Mouse (Mus musculus) CH12.LX (cell line): ENCODE data around the gene Sart3. TPM values are rescaled to one million over a fixed set of nuclear protein-coding genes. Genes with fewer than 3 reads are reported as not detected.

ENCODE experiments used
- DNase-seq: peaks from one replicate; pipeline ENCODE4 v3.0.0-alpha.2; 2013; ENCODE audit errors: extremely low read depth
- H3K27ac ChIP-seq: 2 replicates; pipeline ENCODE4 v1.5.1; 2012; ENCODE audit warnings: low read depth, mild to moderate bottlenecking, control low read depth, moderate library complexity; ENCODE audit not compliant: insufficient read depth
- H3K27me3 ChIP-seq: replicated peaks from 2 replicates; pipeline ENCODE3; 2012; ENCODE audit warnings: inconsistent platforms
- H3K36me3 ChIP-seq, 2 experiments: replicated peaks in 1 of 2; 2 replicates each; pipeline versions ENCODE3 to v1.6.1; 2012; ENCODE audit warnings: inconsistent platforms in 1 of 2, low read length in 1 of 2, mild to moderate bottlenecking in 1 of 2, mixed read lengths in 1 of 2, moderate library complexity in 1 of 2; ENCODE audit not compliant: control insufficient read depth in 1 of 2, insufficient read depth in 1 of 2
- H3K4me1 ChIP-seq, 2 experiments: 2 replicates each; pipeline ENCODE4 v1.6.1; 2012; ENCODE audit warnings: inconsistent platforms in 1 of 2, moderate library complexity in 1 of 2; ENCODE audit not compliant: insufficient read depth in 2 of 2, control insufficient read depth in 1 of 2
- H3K4me2 ChIP-seq: 2 replicates; pipeline ENCODE4 v1.6.1; 2012; ENCODE audit warnings: low read depth, mild to moderate bottlenecking, control low read depth; ENCODE audit not compliant: poor library complexity, insufficient read depth, severe bottlenecking
- H3K4me3 ChIP-seq, 3 experiments: fragments of 150-350 bp in 1 of 3; sonication (generic) in 1 of 3; replicated peaks in 1 of 3; 2 replicates each; pipeline versions ENCODE3 to v1.5.1; 2011 to 2012; ENCODE audit warnings: low read depth in 2 of 3, low read length in 2 of 3, mild to moderate bottlenecking in 2 of 3, moderate library complexity in 2 of 3, control low read depth in 1 of 3, improper control_type of control experiment in 1 of 3, inconsistent platforms in 1 of 3, mixed read lengths in 1 of 3; ENCODE audit not compliant: poor library complexity in 1 of 3
- H3K79me2 ChIP-seq: replicated peaks from 2 replicates; pipeline ENCODE4 v1.6.1; 2012; ENCODE audit warnings: mild to moderate bottlenecking, moderate library complexity; ENCODE audit not compliant: control insufficient read depth, poor library complexity, insufficient read depth, severe bottlenecking; ENCODE audit errors: extremely low read depth
- H3K9ac ChIP-seq: 2 replicates; pipeline ENCODE4 v1.6.1; 2012; ENCODE audit warnings: low read depth, mild to moderate bottlenecking, control low read depth, moderate library complexity; ENCODE audit not compliant: insufficient read depth
- H3K9me3 ChIP-seq: replicated peaks from 2 replicates; pipeline ENCODE3; 2012; ENCODE audit warnings: low read length, inconsistent platforms, mixed read lengths
- BHLHE40 ChIP-seq: IDR thresholded peaks from 2 replicates; pipeline ENCODE4 v1.6.1; 2011; ENCODE audit warnings: mild to moderate bottlenecking, low read depth, low read length, improper control_type of control experiment
- CHD1 ChIP-seq: IDR thresholded peaks from 2 replicates; pipeline ENCODE4 v1.6.1; 2012; ENCODE audit warnings: low read depth, low read length, improper control_type of control experiment, inconsistent platforms
- ELF1 ChIP-seq: IDR thresholded peaks from 2 replicates; pipeline ENCODE4 v1.6.1; 2014; ENCODE audit warnings: low read depth, mild to moderate bottlenecking, inconsistent platforms, low read length, improper control_type of control experiment
- EP300 ChIP-seq: IDR thresholded peaks from 2 replicates; pipeline ENCODE4 v1.6.1; 2011; ENCODE audit warnings: low read length, improper control_type of control experiment
- JUN ChIP-seq: IDR thresholded peaks from 2 replicates; pipeline ENCODE4 v1.6.1; 2011; ENCODE audit warnings: low read depth, mild to moderate bottlenecking, low read length, improper control_type of control experiment, moderate library complexity; ENCODE audit not compliant: insufficient read depth
- JUND ChIP-seq: conservative IDR thresholded peaks from 2 replicates; pipeline ENCODE4 v1.6.1; 2011; ENCODE audit warnings: low read depth, low read length, improper control_type of control experiment
- MAX ChIP-seq: IDR thresholded peaks from 2 replicates; pipeline ENCODE4 v1.6.1; 2011; ENCODE audit warnings: low read length, improper control_type of control experiment
- MAZ ChIP-seq: IDR thresholded peaks from 2 replicates; pipeline ENCODE4 v1.6.1; 2012; ENCODE audit warnings: low read depth, mild to moderate bottlenecking, inconsistent platforms, low read length, improper control_type of control experiment, moderate library complexity
- MYC ChIP-seq: IDR thresholded peaks from 2 replicates; pipeline ENCODE4 v1.6.1; 2011; ENCODE audit warnings: low read depth, mild to moderate bottlenecking, improper control_type of control experiment, low read length
- NELFE ChIP-seq: IDR thresholded peaks from 2 replicates; pipeline ENCODE4 v1.6.1; 2011; ENCODE audit warnings: low read depth, low read length, improper control_type of control experiment
- NRF1 ChIP-seq: IDR thresholded peaks from 2 replicates; pipeline ENCODE4 v1.6.1; 2014; ENCODE audit warnings: low read depth, mild to moderate bottlenecking, inconsistent platforms, low read length, improper control_type of control experiment, moderate library complexity
- POLR2A ChIP-seq: IDR thresholded peaks from 2 replicates; pipeline ENCODE4 v1.6.1; 2011; ENCODE audit warnings: low read depth, mild to moderate bottlenecking, improper control_type of control experiment, low read length
- POLR2AphosphoS2 ChIP-seq: IDR thresholded peaks from 2 replicates; pipeline ENCODE4 v1.6.1; 2011; ENCODE audit warnings: low read depth, low read length, improper control_type of control experiment
- RCOR1 ChIP-seq: conservative IDR thresholded peaks from 2 replicates; pipeline ENCODE4 v1.6.1; 2012; ENCODE audit warnings: low read depth, mild to moderate bottlenecking, inconsistent platforms, low read length, improper control_type of control experiment
- TCF12 ChIP-seq: IDR thresholded peaks from 2 replicates; pipeline ENCODE4 v1.6.1; 2014; ENCODE audit warnings: low read depth, mild to moderate bottlenecking, inconsistent platforms, low read length, improper control_type of control experiment
- USF1 ChIP-seq: IDR thresholded peaks from 2 replicates; pipeline ENCODE4 v1.6.1; 2014; ENCODE audit warnings: low read depth, mild to moderate bottlenecking, inconsistent platforms, low read length, improper control_type of control experiment
- ZMIZ1 ChIP-seq: IDR thresholded peaks from 2 replicates; pipeline ENCODE4 v1.6.1; 2012; ENCODE audit warnings: low read depth, mild to moderate bottlenecking, inconsistent platforms, low read length, improper control_type of control experiment
- dilution Hi-C: fragments of 300-500 bp; cut with MboI; formaldehyde crosslinking; loops from 2 replicates; pipeline ENCODE4 v1.14.3; 2020; ENCODE audit warnings: low sequenced_read_pairs; ENCODE audit not compliant: extremely low pct_unique_long_range_greater_than_20kb, extremely low pct_ligation_motif_present
- in situ Hi-C: fragments of 300-500 bp; cut with MboI; formaldehyde crosslinking; loops from 3 replicates; pipeline ENCODE4 v1.14.3; 2019; ENCODE audit warnings: low sequenced_read_pairs, low pct_ligation_motif_present, low pct_unique_long_range_greater_than_20kb, mixed read lengths
- polyA plus RNA-seq: library from polyadenylated mRNA; unstranded; fragments of >175 nt; gene quantifications from 2 replicates; pipeline ENCODE4 v1.2.1, GENCODE M21; 2012; ENCODE audit warnings: low read depth; ENCODE audit not compliant: insufficient read length
- total RNA-seq, 2 experiments: library from RNA; depleted of rRNA; stranded (reverse); fragments of 300-350 nt in 1 of 2; fragments of >200 nt in 1 of 2; gene quantifications; 2 replicates each; pipeline ENCODE4 v1.2.3; 2012 to 2014

Sart3 gene
- total and polyA plus RNA-seq, 3 experiments = 28.8 to 104 (median 67.0) TPM

DNA sequence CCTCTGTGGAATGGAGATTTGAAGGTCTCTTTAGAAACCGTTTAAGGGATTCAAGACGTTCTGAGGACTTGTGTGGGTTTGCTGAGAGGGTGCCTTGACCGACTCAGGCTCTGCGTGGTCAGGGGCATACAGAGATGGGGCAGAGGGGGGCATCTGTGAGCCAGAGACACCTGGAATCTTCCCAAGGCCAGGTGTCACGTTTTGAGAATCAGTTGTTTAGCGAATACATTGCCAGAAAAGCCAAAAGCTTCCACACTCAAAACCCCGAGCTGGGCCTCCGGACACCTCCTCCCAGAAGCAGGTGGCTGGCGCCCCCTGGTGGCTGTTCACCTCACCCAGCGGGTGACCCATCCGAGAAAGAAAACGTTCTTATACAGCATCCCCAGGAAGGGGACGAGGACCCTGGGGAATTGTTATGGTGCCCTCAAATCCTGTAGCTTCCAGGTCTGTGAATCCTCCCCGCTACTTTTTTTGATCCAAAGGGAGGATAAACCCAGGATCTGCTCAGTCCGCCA, 43.4 kb upstream of the Sart3 start (continued):
- TF ChIP-seq ZMIZ1 = no peak
- peak; percentile 37; the same call in 1 of the 2 replicates for TF ChIP-seq MAZ
- peak; percentile 69; the same call in 1 of the 2 replicates for TF ChIP-seq MYC
- peak; percentile 47; the same call in 1 of the 2 replicates for TF ChIP-seq TCF12
- 0 out of 2 replicates have a peak, but pooled peaks have one; percentile 6 for TF ChIP-seq CHD1
- no peak for TF ChIP-seq JUN
- no peak for TF ChIP-seq USF1
- TF ChIP-seq NELFE = peak; percentile 49; the same call in 1 of the 2 replicates
- TF ChIP-seq RCOR1 = no peak
- TF ChIP-seq MAX = no peak
- 0 out of 2 replicates have a peak, but pooled peaks have one; percentile 14 for TF ChIP-seq JUND
- TF ChIP-seq POLR2AphosphoS2 = no peak
- peak; percentile 90 for TF ChIP-seq BHLHE40
- TF ChIP-seq NRF1 = no peak; the same call in 1 of the 2 replicates

DNA sequence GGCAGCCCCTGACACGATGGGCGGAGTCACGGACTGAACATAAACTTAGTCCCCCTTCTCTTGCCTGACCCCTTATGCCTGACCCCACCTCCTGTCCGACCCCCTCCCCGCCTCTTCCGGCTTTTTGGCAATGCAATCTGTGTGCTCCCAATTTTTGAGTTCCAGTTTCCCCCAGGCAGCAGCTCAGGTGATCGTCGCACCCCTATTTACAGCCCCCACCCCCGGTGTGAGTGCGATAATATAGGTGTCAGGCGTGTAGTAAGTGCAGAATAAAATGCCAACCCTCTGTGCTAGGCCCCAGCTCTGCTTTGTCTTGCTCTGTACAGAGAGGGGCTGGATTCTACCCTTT, 42.7 kb upstream of the Sart3 start:
- peaks cover 6 to 20% of the 10 kb centered on the region in 2 experiments for H3K36me3 ChIP-seq
- DNase-seq = no peak
- H3K4me2 ChIP-seq = peak overlapping the region; percentile 67
- H3K27me3 ChIP-seq = no peaks in the 10 kb centered on the region
- H3K27ac ChIP-seq = peak overlapping the region; percentile 82
- H3K4me3 ChIP-seq = peak overlapping the region in 2 of 3 experiments; percentile 21 to 41
- in situ Hi-C loops = loop anchor here (10.0 kb wide), 1 partner anchor 450 kb away; no protein-coding TSS in a partner anchor
- peak overlapping the region; percentile 38 for H3K9ac ChIP-seq
- dilution Hi-C loops = no loop called here
- peaks cover 9 to 36% of the 10 kb centered on the region in 2 experiments; a peak in 3 of 4 replicates for H3K4me1 ChIP-seq
- H3K79me2 ChIP-seq = no peaks in the 10 kb centered on the region
- peaks cover 12% of the 10 kb centered on the region for H3K9me3 ChIP-seq
- peak; percentile 71 for TF ChIP-seq ELF1
- no peak for TF ChIP-seq ZMIZ1
- 0 out of 2 replicates have a peak, but pooled peaks have one; percentile 17 for TF ChIP-seq CHD1
- peak; percentile 35; the same call in 1 of the 2 replicates for TF ChIP-seq POLR2A
- no peak for TF ChIP-seq EP300
